Comparison of ENCODE assay signal across 16 mouse cellular contexts in genomic region chr7:112600163-112600562, GRCm38 (mm10).
A peak's percentile ranks its signal among the peaks of the same experiment; 100 is the strongest.
DNase-seq lines count a peak whose midpoint lies in the region; ATAC-seq and TF ChIP-seq lines count a peak whose summit lies in the region.
"Had no signal": no experiment of that assay in that cellular context is flagged by ENCODE, and none has a peak within 500 bp of the region (broad histone marks: within the 10 kb centered on the region; RNA-seq: fewer than 3 reads in every experiment).

No protein-coding gene starts in this region.

- no peak for TF ChIP-seq POLR2A in kidney, adult 2 months (IDR thresholded peaks at IDR 0.05; ENCODE audit: low read depth, low read length)
- TF ChIP-seq POLR2A in heart, adult 2 months (IDR thresholded peaks at IDR 0.05; ENCODE audit: insufficient read depth, low read depth, low read length): no peak

- H3K27me3 ChIP-seq in kidney, adult 2 months (replicated peaks; ENCODE audit: control insufficient read depth, insufficient read depth, low read length): no peaks in the 10 kb centered on the region
- H3K27me3 ChIP-seq in kidney, embryonic 16.5 days (ENCODE audit: insufficient read depth, low read length): no peaks in the 10 kb centered on the region
- H3K27me3 ChIP-seq in heart, adult 2 months (ENCODE audit: control insufficient read depth, insufficient read depth, low read length): no peaks in the 10 kb centered on the region
- H3K27me3 ChIP-seq: intestine, embryonic 15.5 days; stomach, embryonic 15.5 days had no signal

- intact Hi-C loops in heart, adult 2 months (cut with DNase I): no loop called here
- intact Hi-C loops in heart, postnatal 10 days (cut with DNase I): no loop called here

- H3K79me2 ChIP-seq in heart, adult 2 months (replicated peaks; ENCODE audit: control insufficient read depth, insufficient read depth, low read length): no peaks in the 10 kb centered on the region

- no peaks in the 10 kb centered on the region for H3K36me3 ChIP-seq in kidney, adult 2 months (ENCODE audit: control insufficient read depth, insufficient read depth, low read length)
- H3K36me3 ChIP-seq in kidney, embryonic 16.5 days (ENCODE audit: insufficient read depth, low read length): no peaks in the 10 kb centered on the region
- no peaks in the 10 kb centered on the region for H3K36me3 ChIP-seq in heart, adult 2 months (ENCODE audit: control insufficient read depth, insufficient read depth, low read length)
- H3K36me3 ChIP-seq: intestine, embryonic 15.5 days; stomach, embryonic 15.5 days had no signal

- no peaks in the 10 kb centered on the region for H3K9me3 ChIP-seq in kidney, embryonic 16.5 days (ENCODE audit: low read length)
- H3K9me3 ChIP-seq: intestine, embryonic 15.5 days; stomach, embryonic 15.5 days had no signal

- H3K4me1 ChIP-seq in kidney, adult 2 months (ENCODE audit: control insufficient read depth, insufficient read depth, low read length): peaks cover 8% of the 10 kb centered on the region; the same call in 1 of the 2 replicates
- peaks cover 24% of the 10 kb centered on the region for H3K4me1 ChIP-seq in kidney, embryonic 16.5 days (ENCODE audit: insufficient read depth, low read length)
- peaks cover 6% of the 10 kb centered on the region for H3K4me1 ChIP-seq in heart, adult 2 months (ENCODE audit: control insufficient read depth, insufficient read depth, low read length)

- no peak for ATAC-seq in kidney, embryonic 16.5 days (ENCODE audit: low FRiP score, low TSS enrichment)
- no peak for ATAC-seq in erythroblast, adult 5-6 weeks (replicated peaks; ENCODE audit: low FRiP score, poor library complexity, severe bottlenecking)
- ATAC-seq: CD4-positive, CD25-positive, alpha-beta regulatory T cell, adult 4 months; intestine, embryonic 15.5 days had no signal

- no peak for TF ChIP-seq CTCF in kidney, adult 2 months (conservative IDR thresholded peaks at IDR 0.05; ENCODE audit: insufficient read depth, insufficient read length, low read depth, low read length)
- TF ChIP-seq CTCF in heart, adult 2 months (IDR thresholded peaks at IDR 0.05): no peak

- no peak overlapping the region for H3K4me2 ChIP-seq in kidney, embryonic 16.5 days (replicated peaks; ENCODE audit: low read depth, low read length)
- H3K4me2 ChIP-seq: intestine, embryonic 15.5 days; stomach, embryonic 15.5 days had no signal

- H3K27ac ChIP-seq in kidney, adult 2 months (ENCODE audit: insufficient read depth, low read depth, low read length): no peak overlapping the region
- no peak overlapping the region for H3K27ac ChIP-seq in kidney, embryonic 16.5 days (ENCODE audit: low read length)
- H3K27ac ChIP-seq in heart, adult 2 months: peak overlapping the region; percentile 58
- H3K27ac ChIP-seq: intestine, embryonic 15.5 days; stomach, embryonic 15.5 days had no signal

- peak; percentile 72 for DNase-seq in kidney, adult 2 months
- peak; percentile 62 for DNase-seq in adrenal gland, postnatal 10 days
- peak in 1 of 2 experiments; percentile 50 for DNase-seq in heart, adult 2 months
- peak; percentile 72 to 80 for DNase-seq in heart, postnatal 10 days
- no peak for DNase-seq in thymus, adult 18-20 months
- DNase-seq: cerebellum, adult 2 months; embryo, embryonic 11 days; layer of hippocampus, postnatal 36 days; lung, adult 2 months; right cerebral cortex, postnatal 25 days had no signal

- H3K4me3 ChIP-seq in kidney, adult 2 months (ENCODE audit: insufficient read depth, low read depth, low read length): no peak overlapping the region
- H3K4me3 ChIP-seq in kidney, embryonic 16.5 days (ENCODE audit: low read length): no peak overlapping the region
- no peak overlapping the region for H3K4me3 ChIP-seq in heart, adult 2 months
- H3K4me3 ChIP-seq: erythroblast, embryonic 14.5 days; intestine, embryonic 15.5 days; stomach, embryonic 15.5 days had no signal

- no peak overlapping the region for H3K9ac ChIP-seq in kidney, embryonic 16.5 days (replicated peaks; ENCODE audit: low read length)
- H3K9ac ChIP-seq in heart, adult 2 months (ENCODE audit: low read depth, low read length): no peak overlapping the region
- H3K9ac ChIP-seq: intestine, embryonic 15.5 days; stomach, embryonic 15.5 days had no signal

- no peak for TF ChIP-seq EP300 in heart, adult 2 months (IDR thresholded peaks at IDR 0.05; ENCODE audit: insufficient read depth, low read depth, low read length)

- WGBS in kidney, adult 2 months: 47% methylated on average over 3 of the region's 3 CpGs
- 54% methylated on average over 3 of the region's 3 CpGs for WGBS in kidney, embryonic 16.5 days
- 41% methylated on average over 3 of the region's 3 CpGs for WGBS in heart, adult 2 months

Comparison
In these comparisons a context has a peak if more than half of its experiments do, and no peak if none do; other contexts are left out.
1. DNase-seq: peak in kidney, adult 2 months (single experiment), adrenal gland, postnatal 10 days (single experiment) and heart, postnatal 10 days (2 of 2); none in thymus, adult 18-20 months (0 of 2).